Mouse (Mus musculus) ES-Bruce4 (cell line): Measurements from ENCODE around the gene Paox. TPM values are rescaled to one million over a fixed set of nuclear protein-coding genes. Genes with fewer than 3 reads are reported as not detected.

Source experiments
- H3K27ac ChIP-seq: 2 replicates; pipeline ENCODE4 v1.5.1; 2012; ENCODE audit warnings: low read length, inconsistent platforms; ENCODE audit not compliant: insufficient read depth
- H3K27me3 ChIP-seq: 2 replicates; pipeline ENCODE4 v1.6.1; 2012; ENCODE audit warnings: mild to moderate bottlenecking, low read length, inconsistent platforms; ENCODE audit not compliant: control insufficient read depth, poor library complexity, insufficient read depth, severe bottlenecking
- H3K36me3 ChIP-seq: 2 replicates; pipeline ENCODE4 v1.6.1; 2012; ENCODE audit warnings: inconsistent platforms, mild to moderate bottlenecking, low read length, moderate library complexity; ENCODE audit not compliant: control insufficient read depth, poor library complexity, insufficient read depth, severe bottlenecking
- H3K4me1 ChIP-seq: one replicate; pipeline ENCODE4 v1.8.1; 2011; ENCODE audit warnings: low read length; ENCODE audit not compliant: control insufficient read depth, insufficient read depth
- H3K4me3 ChIP-seq: 2 replicates; pipeline ENCODE4 v1.5.1; 2011; ENCODE audit warnings: low read depth, mild to moderate bottlenecking, low read length
- H3K9ac ChIP-seq: 2 replicates; pipeline ENCODE4 v1.6.1; 2012; ENCODE audit warnings: low read depth, mild to moderate bottlenecking, inconsistent platforms; ENCODE audit not compliant: poor library complexity, severe bottlenecking
- H3K9me3 ChIP-seq: replicated peaks from 2 replicates; pipeline ENCODE4 v1.6.1; 2012; ENCODE audit warnings: mild to moderate bottlenecking, low read length, inconsistent platforms; ENCODE audit not compliant: control insufficient read depth, poor library complexity, insufficient read depth, severe bottlenecking
- CTCF ChIP-seq: IDR thresholded peaks from one replicate; pipeline ENCODE4 v1.8.1; 2011; ENCODE audit warnings: low read depth, low read length
- EP300 ChIP-seq: IDR thresholded peaks from 2 replicates; pipeline ENCODE4 v1.6.1; 2011; ENCODE audit warnings: low read depth, low read length; ENCODE audit not compliant: insufficient read depth
- POLR2A ChIP-seq: IDR thresholded peaks from one replicate; pipeline ENCODE4 v1.8.1; 2011; ENCODE audit warnings: low read length; ENCODE audit not compliant: insufficient read depth
- polyA plus RNA-seq: library from polyadenylated mRNA; stranded (reverse); fragments of >200 nt; gene quantifications from 2 replicates; pipeline ENCODE4 v1.2.4, GENCODE M21; 2011; ENCODE audit warnings: low read depth; ENCODE audit not compliant: missing spikeins, insufficient read depth, insufficient read length

The Paox gene
- polyA plus RNA-seq, 1 experiment = 19.6 TPM

GRCm38 (mm10) chr7:140153829-140154217 lies 38.2 kb downstream of the Paox start:
- H3K4me1 ChIP-seq = no peaks in the 10 kb centered on the region
- H3K36me3 ChIP-seq = no peaks in the 10 kb centered on the region
- H3K9ac ChIP-seq = peak overlapping the region; percentile 33
- H3K9me3 ChIP-seq = no peaks in the 10 kb centered on the region
- no peak overlapping the region for H3K27ac ChIP-seq
- H3K4me3 ChIP-seq = peak overlapping the region; percentile 41
- TF ChIP-seq POLR2A (no peak), EP300 (no peak), CTCF (no peak)
- H3K27me3 ChIP-seq = no peaks in the 10 kb centered on the region

- no peaks in the 10 kb centered on the region for H3K27me3 ChIP-seq
Measured at GRCm38 (mm10) chr7:140154218-140154927, 38.8 kb downstream of the Paox start, which contains the start of gene Sprn. TSS of gene Sprn (minus strand) at chr7:140154877.

GRCm38 (mm10) chr7:140160363-140160762 lies 44.8 kb downstream of the Paox start:
- no peak overlapping the region for H3K27ac ChIP-seq
- H3K27me3 ChIP-seq = no peaks in the 10 kb centered on the region
- H3K9me3 ChIP-seq = no peaks in the 10 kb centered on the region
- no peak overlapping the region for H3K4me3 ChIP-seq
- no peak for TF ChIP-seq POLR2A
- TF ChIP-seq CTCF = no peak
- no peak for TF ChIP-seq EP300
- H3K36me3 ChIP-seq = no peaks in the 10 kb centered on the region
- H3K4me1 ChIP-seq = no peaks in the 10 kb centered on the region
- no peak overlapping the region for H3K9ac ChIP-seq

More at GRCm38 (mm10) chr7:140154218-140154927, 38.8 kb downstream of the Paox start, which contains the start of gene Sprn:
- Histone ChIP-seq H3K36me3 (no peaks in the 10 kb centered on the region), H3K4me1 (no peaks in the 10 kb centered on the region), H3K27ac (no peak within 1 kb of the TSS), H3K9me3 (no peaks in the 10 kb centered on the region), H3K4me3 (peak within 1 kb of the TSS; percentile 41), H3K9ac (peak within 1 kb of the TSS; percentile 33)
- TF ChIP-seq CTCF (no peak), EP300 (no peak), POLR2A (no peak)

- no peak within 1 kb of the TSS for H3K4me3 ChIP-seq
- H3K9me3 ChIP-seq = no peaks in the 10 kb centered on the region
- H3K27ac ChIP-seq = no peak within 1 kb of the TSS
- no peaks in the 10 kb centered on the region for H3K36me3 ChIP-seq
- no peaks in the 10 kb centered on the region for H3K27me3 ChIP-seq
- H3K4me1 ChIP-seq = no peaks in the 10 kb centered on the region
- no peak for TF ChIP-seq EP300
- TF ChIP-seq CTCF = no peak
- no peak for TF ChIP-seq POLR2A
- no peak within 1 kb of the TSS for H3K9ac ChIP-seq
Measured at GRCm38 (mm10) chr7:140164664-140165063, 49.1 kb downstream of the Paox start, which contains the start of gene Olfr522. TSS of gene Olfr522 (minus strand) at chr7:140164764.

GRCm38 (mm10) chr7:140167950-140168349 lies 52.4 kb downstream of the Paox start:
- Histone ChIP-seq H3K27ac (no peak overlapping the region), H3K9me3 (no peaks in the 10 kb centered on the region), H3K4me1 (no peaks in the 10 kb centered on the region), H3K9ac (no peak overlapping the region), H3K4me3 (no peak overlapping the region), H3K36me3 (no peaks in the 10 kb centered on the region), H3K27me3 (no peaks in the 10 kb centered on the region)
- TF ChIP-seq CTCF (no peak), EP300 (no peak), POLR2A (no peak)

- Histone ChIP-seq H3K9ac (no peak overlapping the region), H3K4me1 (no peaks in the 10 kb centered on the region), H3K27me3 (no peaks in the 10 kb centered on the region), H3K4me3 (no peak overlapping the region), H3K36me3 (no peaks in the 10 kb centered on the region), H3K27ac (no peak overlapping the region), H3K9me3 (no peaks in the 10 kb centered on the region)
- no peak for TF ChIP-seq CTCF
- TF ChIP-seq EP300 = no peak
- TF ChIP-seq POLR2A = no peak
Measured at GRCm38 (mm10) chr7:140169386-140169785, 53.8 kb downstream of the Paox start.
